Mouse (Mus musculus): ENCODE measurements around the gene Edf1. TPM values are rescaled to one million over a fixed set of nuclear protein-coding genes. Genes with fewer than 3 reads are reported as not detected.

Gene Edf1
- 190 and 194 TPM in 2 replicates for polyA plus RNA-seq (2015; fragmentation: Nextera tagmentation; extraction: Ambion mirVana)

DNA sequence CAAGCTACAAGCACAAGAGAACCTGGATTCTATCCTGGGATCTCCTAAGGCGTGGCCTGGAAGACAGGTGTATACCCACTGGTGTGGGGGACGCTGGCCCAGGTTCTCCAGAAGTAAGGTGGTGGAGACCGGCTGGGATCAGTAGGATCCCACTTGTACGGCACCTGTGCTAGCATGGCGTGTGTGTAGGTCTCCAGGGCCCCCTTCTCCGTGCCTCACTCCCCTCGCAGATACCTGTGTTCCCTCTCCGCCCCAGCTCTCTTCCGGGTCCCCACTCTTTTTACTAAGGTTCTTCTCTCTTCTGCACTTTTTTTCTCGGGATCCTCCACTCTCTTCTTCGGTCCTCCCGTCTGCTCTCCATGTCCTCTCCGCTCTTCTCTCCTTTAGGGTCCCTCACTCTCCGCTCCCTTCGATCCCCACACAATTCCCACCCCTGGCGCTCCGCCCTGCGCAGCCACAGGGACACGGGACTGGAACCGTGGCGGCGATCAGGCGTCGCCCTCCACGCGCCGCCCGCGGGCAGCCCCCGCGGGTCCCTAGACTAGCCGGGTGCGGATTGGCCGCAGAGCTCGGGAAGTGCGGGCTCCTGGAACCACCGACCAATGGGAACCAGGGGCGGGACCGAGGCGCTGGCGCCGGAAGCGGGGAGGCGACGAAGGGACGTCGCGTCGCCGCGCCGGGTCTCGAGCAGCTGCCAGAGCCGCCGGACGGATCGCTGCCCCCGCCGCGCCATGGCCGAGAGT, at the start of gene Edf1:
Gene Edf1 (plus strand): TSS at position 627 of the 743 bp plus-strand sequence.
- ATAC-seq (ENCODE audit: low read depth): peak; percentile 99
- peaks cover 13% of the 10 kb centered on the region for H3K36me3 ChIP-seq (ENCODE audit: control insufficient read depth, insufficient read depth)
- WGBS (ENCODE audit: insufficient replicate concordance): under 1% methylated on average over 60 of the region's 61 CpGs
- peak within 1 kb of the TSS; percentile 93 for H3K4me2 ChIP-seq (ENCODE audit: low read depth, low read length)
- peak within 1 kb of the TSS; percentile 79 for H3K27ac ChIP-seq (ENCODE audit: low read length)
- no peaks in the 10 kb centered on the region for H3K27me3 ChIP-seq (ENCODE audit: control insufficient read depth, insufficient read depth, low read depth, low read length)
- H3K9me3 ChIP-seq (replicated peaks; ENCODE audit: control insufficient read depth, low read length): no peaks in the 10 kb centered on the region
- peaks cover 22% of the 10 kb centered on the region for H3K4me1 ChIP-seq (ENCODE audit: control insufficient read depth, low read depth, low read length)
- peak within 1 kb of the TSS; percentile 87 for H3K4me3 ChIP-seq (ENCODE audit: low read depth, low read length)
- peak within 1 kb of the TSS; percentile 94 for H3K9ac ChIP-seq (ENCODE audit: low read depth, low read length)

DNA sequence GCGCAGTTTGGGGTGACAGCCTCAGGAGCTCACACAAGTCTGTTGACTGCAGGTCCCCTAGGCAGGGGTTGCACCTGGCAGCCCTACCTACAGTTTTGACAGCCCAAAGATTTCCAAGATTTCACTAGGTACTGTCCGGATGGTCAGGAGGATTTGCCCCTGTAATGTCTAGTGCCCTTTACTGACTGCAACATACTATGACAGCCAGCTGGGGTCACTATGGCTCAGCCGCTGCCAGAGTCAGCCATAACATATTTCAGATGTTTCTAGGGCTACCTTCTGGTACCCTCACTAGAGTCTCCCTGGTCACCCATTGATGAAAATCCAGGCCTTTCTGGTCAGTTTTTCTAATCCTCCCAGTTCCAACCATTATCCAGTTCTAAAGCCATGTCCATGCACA, 47.7 kb upstream of the Edf1 start:
- no peaks in the 10 kb centered on the region for H3K36me3 ChIP-seq (ENCODE audit: control insufficient read depth, insufficient read depth)
- WGBS (ENCODE audit: insufficient replicate concordance): 57% methylated on average over 3 of the region's 3 CpGs
- H3K27ac ChIP-seq (ENCODE audit: low read length): no peak overlapping the region
- H3K4me1 ChIP-seq (ENCODE audit: control insufficient read depth, low read depth, low read length): no peaks in the 10 kb centered on the region
- no peaks in the 10 kb centered on the region for H3K9me3 ChIP-seq (replicated peaks; ENCODE audit: control insufficient read depth, low read length)
- H3K4me2 ChIP-seq (ENCODE audit: low read depth, low read length): no peak overlapping the region
- no peaks in the 10 kb centered on the region for H3K27me3 ChIP-seq (ENCODE audit: control insufficient read depth, insufficient read depth, low read depth, low read length)
- no peak overlapping the region for H3K9ac ChIP-seq (ENCODE audit: low read depth, low read length)
- H3K4me3 ChIP-seq (ENCODE audit: low read depth, low read length): no peak overlapping the region
- no peak for ATAC-seq (ENCODE audit: low read depth)

DNA sequence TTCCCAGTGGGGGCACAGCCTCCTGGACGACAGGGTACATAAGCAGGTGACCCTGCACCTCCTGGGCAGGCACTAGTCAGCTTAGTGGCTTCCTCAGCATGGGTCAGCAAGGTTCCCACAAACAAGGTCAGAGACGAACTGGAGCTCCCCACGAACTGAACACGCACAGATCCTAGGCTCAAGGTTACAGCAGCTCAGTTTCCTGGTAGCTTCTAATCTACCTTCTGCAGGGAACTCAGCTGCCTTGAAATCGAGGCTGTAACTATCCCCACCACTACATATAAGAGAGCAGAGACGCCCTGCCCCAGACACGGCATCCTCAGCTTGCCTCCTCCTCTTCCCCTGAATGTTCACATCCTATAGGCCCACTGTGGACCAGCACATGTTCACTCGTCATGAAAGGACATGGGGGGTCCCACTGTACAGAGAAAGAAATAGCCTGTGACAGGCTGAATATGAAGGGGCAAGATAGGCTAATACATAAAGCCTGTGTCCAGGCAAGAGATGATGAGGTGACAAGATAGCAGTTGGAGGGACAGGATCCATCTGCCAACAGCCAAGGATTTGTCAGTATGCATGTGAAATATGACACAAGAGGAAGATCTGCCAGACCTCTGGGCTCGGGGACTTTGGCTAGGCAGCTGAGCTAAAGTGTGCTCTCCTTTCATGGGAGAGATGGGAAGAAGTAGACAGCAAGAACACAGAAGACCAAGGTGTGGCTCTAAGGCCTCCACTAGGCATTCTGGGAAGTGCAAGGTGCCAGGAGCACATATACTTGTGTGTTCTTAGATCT, 30.9 kb upstream of the Edf1 start:
- Histone ChIP-seq H3K4me1 (ENCODE audit: control insufficient read depth, low read depth, low read length) (no peaks in the 10 kb centered on the region), H3K27ac (ENCODE audit: low read length) (no peak overlapping the region), H3K36me3 (ENCODE audit: control insufficient read depth, insufficient read depth) (peaks cover 50% of the 10 kb centered on the region), H3K4me2 (ENCODE audit: low read depth, low read length) (no peak overlapping the region), H3K4me3 (ENCODE audit: low read depth, low read length) (no peak overlapping the region), H3K9me3 (replicated peaks; ENCODE audit: control insufficient read depth, low read length) (no peaks in the 10 kb centered on the region), H3K9ac (ENCODE audit: low read depth, low read length) (no peak overlapping the region), H3K27me3 (ENCODE audit: control insufficient read depth, insufficient read depth, low read depth, low read length) (no peaks in the 10 kb centered on the region)
- no peak for ATAC-seq (ENCODE audit: low read depth)
- WGBS (ENCODE audit: insufficient replicate concordance): 66% methylated on average over 9 of the region's 9 CpGs

DNA sequence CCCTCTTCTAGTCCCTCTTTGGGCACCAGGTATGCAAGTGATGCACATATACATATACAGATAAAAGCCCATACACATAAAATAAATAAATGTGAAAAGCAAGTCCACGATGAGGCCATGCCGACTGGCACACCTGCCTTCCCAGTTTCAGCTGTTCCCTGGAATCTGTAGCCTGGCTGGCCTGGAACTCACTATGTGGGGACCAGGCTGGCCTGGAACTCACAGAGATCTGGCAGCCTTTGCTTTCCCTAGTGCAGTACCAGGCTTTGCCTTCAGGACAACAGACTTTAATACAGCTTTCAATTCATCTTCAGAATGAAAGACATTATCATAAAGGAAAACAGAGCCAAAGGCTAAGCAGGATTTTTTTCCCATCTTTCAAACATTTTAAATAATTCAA, 23.9 kb upstream of the Edf1 start:
- Histone ChIP-seq H3K9ac (ENCODE audit: low read depth, low read length) (no peak overlapping the region), H3K27me3 (ENCODE audit: control insufficient read depth, insufficient read depth, low read depth, low read length) (no peaks in the 10 kb centered on the region), H3K4me3 (ENCODE audit: low read depth, low read length) (no peak overlapping the region), H3K4me1 (ENCODE audit: control insufficient read depth, low read depth, low read length) (no peaks in the 10 kb centered on the region), H3K4me2 (ENCODE audit: low read depth, low read length) (no peak overlapping the region), H3K36me3 (ENCODE audit: control insufficient read depth, insufficient read depth) (peaks cover 26% of the 10 kb centered on the region), H3K27ac (ENCODE audit: low read length) (no peak overlapping the region), H3K9me3 (replicated peaks; ENCODE audit: control insufficient read depth, low read length) (no peaks in the 10 kb centered on the region)
- 83% methylated on average over 2 of the region's 2 CpGs for WGBS (ENCODE audit: insufficient replicate concordance)
- ATAC-seq (ENCODE audit: low read depth): no peak

DNA sequence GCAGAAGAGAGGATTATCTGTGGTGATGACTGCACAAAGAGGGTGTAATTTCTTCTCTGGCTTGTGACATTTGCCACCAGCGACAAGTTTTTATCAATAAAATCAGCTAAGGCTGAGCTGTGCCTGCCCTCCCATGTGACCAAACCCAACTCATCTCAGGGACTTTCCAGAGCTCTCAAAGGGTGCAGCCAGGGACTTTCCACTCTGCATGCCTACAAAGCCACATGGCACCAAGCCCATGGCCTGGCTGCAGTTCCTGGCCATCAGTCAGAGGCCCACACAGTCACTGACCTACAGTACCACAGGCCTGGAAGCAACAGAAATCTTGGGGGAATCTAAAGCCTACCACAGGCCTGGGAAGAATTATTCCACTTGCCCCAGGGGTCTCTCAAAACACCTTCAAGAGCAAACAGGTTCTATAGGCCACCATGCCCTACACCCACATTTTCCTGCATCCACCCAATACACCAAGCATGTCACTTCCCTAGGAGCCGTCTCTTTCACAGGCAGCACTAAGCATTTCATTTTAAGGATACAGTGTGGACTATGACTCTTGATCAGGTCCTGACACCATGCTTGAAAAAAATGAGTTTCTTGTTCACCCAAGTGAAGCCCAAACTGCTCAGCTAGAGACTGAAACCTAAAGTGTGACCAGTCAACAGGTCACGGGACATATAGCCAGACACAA, 23.3 kb upstream of the Edf1 start:
- no peak for ATAC-seq (ENCODE audit: low read depth)

DNA sequence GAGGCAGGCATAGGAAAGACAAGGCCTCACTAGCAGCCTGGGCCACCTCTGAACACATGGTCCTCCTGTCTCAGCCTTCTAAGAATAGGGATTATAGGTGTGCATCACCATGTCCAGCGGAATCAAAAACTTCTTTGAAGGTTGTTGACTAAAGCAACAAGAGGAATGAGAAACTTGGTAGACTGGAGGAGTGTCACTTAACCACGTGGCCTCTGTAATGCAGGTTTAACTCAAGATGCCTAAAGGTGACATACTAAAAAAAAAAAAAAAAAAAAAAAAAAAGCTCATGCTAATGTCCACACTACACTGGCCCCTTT, 22.8 kb upstream of the Edf1 start:
- H3K9me3 ChIP-seq (replicated peaks; ENCODE audit: control insufficient read depth, low read length): no peaks in the 10 kb centered on the region
- H3K36me3 ChIP-seq (ENCODE audit: control insufficient read depth, insufficient read depth): peaks cover 23% of the 10 kb centered on the region
- no peak overlapping the region for H3K4me2 ChIP-seq (ENCODE audit: low read depth, low read length)
- H3K27me3 ChIP-seq (ENCODE audit: control insufficient read depth, insufficient read depth, low read depth, low read length): no peaks in the 10 kb centered on the region
- whole genome bisulfite sequencing (ENCODE audit: insufficient replicate concordance): 83% methylated on average over 2 of the region's 2 CpGs
- no peak for ATAC-seq (ENCODE audit: low read depth)
- no peak overlapping the region for H3K9ac ChIP-seq (ENCODE audit: low read depth, low read length)
- H3K27ac ChIP-seq (ENCODE audit: low read length): no peak overlapping the region
- H3K4me3 ChIP-seq (ENCODE audit: low read depth, low read length): no peak overlapping the region
- H3K4me1 ChIP-seq (ENCODE audit: control insufficient read depth, low read depth, low read length): no peaks in the 10 kb centered on the region

More for the DNA sequence above, 23.3 kb upstream of the Edf1 start:
- Histone ChIP-seq H3K9me3 (replicated peaks; ENCODE audit: control insufficient read depth, low read length) (no peaks in the 10 kb centered on the region), H3K27me3 (ENCODE audit: control insufficient read depth, insufficient read depth, low read depth, low read length) (no peaks in the 10 kb centered on the region), H3K4me1 (ENCODE audit: control insufficient read depth, low read depth, low read length) (no peaks in the 10 kb centered on the region), H3K36me3 (ENCODE audit: control insufficient read depth, insufficient read depth) (peaks cover 23% of the 10 kb centered on the region), H3K4me3 (ENCODE audit: low read depth, low read length) (no peak overlapping the region), H3K9ac (ENCODE audit: low read depth, low read length) (no peak overlapping the region), H3K4me2 (ENCODE audit: low read depth, low read length) (no peak overlapping the region), H3K27ac (ENCODE audit: low read length) (no peak overlapping the region)
- 58% methylated on average over 3 of the region's 3 CpGs for WGBS (ENCODE audit: insufficient replicate concordance)

DNA sequence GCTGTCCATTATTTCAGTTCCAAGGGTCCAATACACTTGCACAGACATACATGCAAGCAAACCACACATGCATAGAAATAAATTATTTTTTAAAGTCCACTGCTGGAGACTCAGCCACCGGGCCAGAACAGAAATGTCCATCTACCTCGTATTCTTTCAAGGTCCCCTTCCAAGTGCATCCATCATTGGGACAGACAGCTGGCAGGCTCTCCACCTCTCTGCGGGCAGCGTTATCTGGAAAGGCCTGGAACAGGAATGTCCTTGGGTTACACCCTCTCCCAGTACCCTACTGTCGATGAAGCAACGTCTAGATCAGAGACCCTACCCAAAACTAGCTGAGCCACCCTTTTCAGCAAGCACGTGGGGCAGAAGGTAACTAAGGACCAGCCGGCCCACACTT, 21.1 kb upstream of the Edf1 start:
- Histone ChIP-seq H3K9ac (ENCODE audit: low read depth, low read length) (no peak overlapping the region), H3K9me3 (replicated peaks; ENCODE audit: control insufficient read depth, low read length) (no peaks in the 10 kb centered on the region), H3K36me3 (ENCODE audit: control insufficient read depth, insufficient read depth) (peaks cover 18% of the 10 kb centered on the region), H3K4me3 (ENCODE audit: low read depth, low read length) (no peak overlapping the region), H3K4me1 (ENCODE audit: control insufficient read depth, low read depth, low read length) (no peaks in the 10 kb centered on the region), H3K27ac (ENCODE audit: low read length) (no peak overlapping the region), H3K4me2 (ENCODE audit: low read depth, low read length) (no peak overlapping the region), H3K27me3 (ENCODE audit: control insufficient read depth, insufficient read depth, low read depth, low read length) (no peaks in the 10 kb centered on the region)
- 82% methylated on average over 8 of the region's 8 CpGs for WGBS (ENCODE audit: insufficient replicate concordance)
- no peak for ATAC-seq (ENCODE audit: low read depth)

DNA sequence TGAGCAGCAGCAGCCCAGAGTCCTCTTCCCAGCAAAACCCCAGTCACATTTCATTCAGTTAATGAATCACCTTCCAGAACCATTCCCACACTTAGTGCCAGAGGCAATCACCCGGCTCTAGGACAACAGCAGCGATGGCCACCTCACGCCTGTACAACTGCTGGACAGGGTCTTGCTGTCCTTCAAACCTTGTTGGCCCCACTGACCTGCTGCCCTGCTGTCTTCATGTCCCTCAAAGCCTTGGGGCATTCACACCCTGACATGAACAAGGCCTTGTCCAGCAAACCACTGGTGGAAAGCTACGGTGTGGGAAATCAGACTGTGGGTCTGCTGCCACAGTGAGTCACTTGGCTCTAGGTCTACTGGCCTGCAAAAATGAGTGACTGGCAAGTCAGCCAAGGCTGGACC, 17.1 kb upstream of the Edf1 start:
- H3K9ac ChIP-seq (ENCODE audit: low read depth, low read length): no peak overlapping the region
- peaks cover 16% of the 10 kb centered on the region for H3K36me3 ChIP-seq (ENCODE audit: control insufficient read depth, insufficient read depth)
- H3K4me3 ChIP-seq (ENCODE audit: low read depth, low read length): no peak overlapping the region
- no peak overlapping the region for H3K27ac ChIP-seq (ENCODE audit: low read length)
- no peak for ATAC-seq (ENCODE audit: low read depth)
- H3K4me2 ChIP-seq (ENCODE audit: low read depth, low read length): no peak overlapping the region
- 86% methylated on average over 4 of the region's 4 CpGs for WGBS (ENCODE audit: insufficient replicate concordance)
- H3K27me3 ChIP-seq (ENCODE audit: control insufficient read depth, insufficient read depth, low read depth, low read length): no peaks in the 10 kb centered on the region
- H3K4me1 ChIP-seq (ENCODE audit: control insufficient read depth, low read depth, low read length): peaks cover 6% of the 10 kb centered on the region
- H3K9me3 ChIP-seq (replicated peaks; ENCODE audit: control insufficient read depth, low read length): no peaks in the 10 kb centered on the region
